Mouse (Mus musculus) cortical plate, adult 2 months (tissue): ENCODE measurements at regions not wholly inside any gene's neighbourhood (a gene's known extent, or its start where the extent isn't known, plus 50 kb on each side); places are given as distances from the start of the nearest gene placed in this dataset.

ENCODE experiments used
- CTCF ChIP-seq: fragments of 200-500 bp; IDR thresholded peaks from 2 replicates; pipeline ENCODE4 v1.5.1; 2011; ENCODE audit warnings: mild to moderate bottlenecking, control low read depth, low read length; ENCODE audit not compliant: insufficient read depth; ENCODE audit errors: extremely low read depth
- POLR2A ChIP-seq: fragments of 200-500 bp; IDR thresholded peaks from 2 replicates; pipeline ENCODE4 v1.6.1; 2011; ENCODE audit warnings: mild to moderate bottlenecking, low read length, control low read depth; ENCODE audit not compliant: insufficient read depth; ENCODE audit errors: extremely low read depth

DNA sequence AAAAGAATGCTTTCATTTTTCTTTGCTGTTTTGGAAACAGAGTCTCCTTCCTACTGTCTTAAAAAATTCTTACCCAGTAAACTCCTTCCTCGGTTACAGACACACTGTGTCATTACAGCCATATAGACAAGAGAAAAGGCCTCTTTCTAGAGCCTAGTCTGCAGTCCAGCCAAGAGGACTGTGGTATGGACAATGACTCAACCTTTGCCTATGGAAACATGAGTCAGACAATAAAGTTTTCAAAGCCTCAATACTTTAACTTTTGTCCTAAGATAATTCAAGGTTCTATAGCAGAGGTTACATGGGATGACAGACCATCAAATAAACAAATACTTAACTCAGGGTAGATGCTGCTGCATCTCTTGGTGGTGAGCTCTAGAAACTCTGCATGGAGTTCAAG is 339.4 kb upstream of the Sox9 start:
- TF ChIP-seq CTCF (no peak), POLR2A (no peak)
